Mouse (Mus musculus) testis, adult 2 months (tissue): ENCODE data around the gene Kat2b. TPM values are rescaled to one million over a fixed set of nuclear protein-coding genes. Genes with fewer than 3 reads are reported as not detected.

Source experiments
- H3K27ac ChIP-seq: fragments of 200-500 bp; 2 replicates; pipeline ENCODE4 v1.5.1; 2012; ENCODE audit warnings: low read depth, low read length; ENCODE audit not compliant: control insufficient read depth, insufficient read depth
- H3K27me3 ChIP-seq: fragments of 200-500 bp; 2 replicates; pipeline ENCODE4 v1.6.1; 2012; ENCODE audit warnings: mild to moderate bottlenecking, low read length, moderate library complexity; ENCODE audit not compliant: control insufficient read depth, insufficient read depth
- H3K36me3 ChIP-seq: fragments of 200-500 bp; 2 replicates; pipeline ENCODE4 v1.6.1; 2012; ENCODE audit warnings: mild to moderate bottlenecking, low read length; ENCODE audit not compliant: control insufficient read depth, insufficient read depth
- H3K4me1 ChIP-seq: fragments of 200-500 bp; 2 replicates; pipeline ENCODE4 v1.6.1; 2012; ENCODE audit warnings: low read length; ENCODE audit not compliant: control insufficient read depth, insufficient read depth
- H3K4me3 ChIP-seq: fragments of 200-500 bp; 2 replicates; pipeline ENCODE4 v1.5.1; 2012; ENCODE audit warnings: low read depth, mild to moderate bottlenecking, low read length, moderate library complexity, mixed read lengths; ENCODE audit not compliant: control insufficient read depth
- CTCF ChIP-seq: fragments of 200-500 bp; IDR thresholded peaks from 2 replicates; pipeline ENCODE4 v1.5.1; 2012; ENCODE audit warnings: low read depth, mild to moderate bottlenecking, inconsistent platforms, low read length, moderate library complexity; ENCODE audit not compliant: control insufficient read depth, insufficient read depth, insufficient replicate concordance
- POLR2A ChIP-seq: fragments of 200-500 bp; IDR thresholded peaks from 2 replicates; pipeline ENCODE4 v1.6.1; 2012; ENCODE audit warnings: low read depth, mild to moderate bottlenecking, inconsistent platforms, low read length, moderate library complexity; ENCODE audit not compliant: control insufficient read depth
- polyA plus RNA-seq: library from polyadenylated mRNA; depleted of rRNA; stranded (reverse); fragments of >200 nt; gene quantifications from 2 replicates; pipeline ENCODE4 v1.2.3, GENCODE M21; 2012

Kat2b gene
- polyA plus RNA-seq, 1 experiment: 14.6 TPM

GRCm38 (mm10) chr17:53542536-53542935 lies 24.1 kb upstream of the Kat2b start:
- Histone ChIP-seq H3K36me3 (no peaks in the 10 kb centered on the region), H3K4me1 (peaks cover 4% of the 10 kb centered on the region), H3K27ac (no peak overlapping the region), H3K4me3 (no peak overlapping the region), H3K27me3 (no peaks in the 10 kb centered on the region)
- TF ChIP-seq CTCF: no peak
- no peak for TF ChIP-seq POLR2A

DNA sequence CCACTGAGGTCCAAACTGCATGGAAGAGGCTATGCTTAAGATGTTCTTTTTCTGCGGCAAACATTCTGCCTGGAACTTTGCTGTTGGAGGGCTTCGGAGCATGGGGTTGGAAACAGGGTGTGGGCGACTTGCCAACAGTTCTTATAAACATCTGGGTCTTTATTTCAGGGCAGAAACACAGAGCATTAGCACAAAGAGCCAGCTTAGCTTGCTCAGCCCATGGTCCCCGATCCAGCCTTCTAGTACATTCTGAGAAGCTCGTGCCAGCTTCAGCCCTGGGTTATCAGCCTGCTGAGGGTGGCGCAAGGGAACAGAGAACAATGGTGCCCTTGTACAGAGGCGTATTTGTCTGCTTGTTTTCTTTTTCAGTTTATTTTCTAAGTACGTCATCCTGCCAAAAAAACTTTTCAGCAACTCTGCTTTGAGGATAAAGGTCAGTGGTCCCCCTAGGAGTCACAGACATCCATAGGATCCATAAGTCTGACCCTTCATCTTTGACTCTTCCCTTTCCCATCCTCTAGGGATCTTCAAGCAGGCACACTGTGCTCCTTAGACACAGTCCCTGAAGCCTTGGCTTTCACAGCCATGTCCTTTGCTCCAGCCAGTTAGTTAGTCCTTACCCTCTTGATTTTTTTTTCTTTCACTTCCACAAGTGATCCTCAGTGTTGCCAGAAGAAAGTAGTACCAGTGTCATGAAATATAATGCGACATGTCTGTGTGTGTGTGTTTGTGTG lies 22.9 kb upstream of the Kat2b start:
- Histone ChIP-seq H3K4me1 (peaks cover 4% of the 10 kb centered on the region), H3K27ac (peak overlapping the region; percentile 73)
- TF ChIP-seq POLR2A (0 out of 2 replicates have a peak, but pooled peaks have one; percentile 43), CTCF (no peak)

GRCm38 (mm10) chr17:53551306-53552299 lies 15.1 kb upstream of the Kat2b start:
- H3K27me3 ChIP-seq: no peaks in the 10 kb centered on the region
- H3K4me1 ChIP-seq: no peaks in the 10 kb centered on the region
- no peak for TF ChIP-seq POLR2A
- no peak for TF ChIP-seq CTCF
- H3K27ac ChIP-seq: no peak overlapping the region
- H3K36me3 ChIP-seq: no peaks in the 10 kb centered on the region
- H3K4me3 ChIP-seq: no peak overlapping the region

More for the DNA sequence above, 22.9 kb upstream of the Kat2b start:
- no peaks in the 10 kb centered on the region for H3K36me3 ChIP-seq
- H3K27me3 ChIP-seq: no peaks in the 10 kb centered on the region
- no peak overlapping the region for H3K4me3 ChIP-seq

GRCm38 (mm10) chr17:53554088-53554487 lies 12.6 kb upstream of the Kat2b start:
- Histone ChIP-seq H3K27ac (no peak overlapping the region), H3K4me3 (no peak overlapping the region), H3K36me3 (no peaks in the 10 kb centered on the region), H3K4me1 (no peaks in the 10 kb centered on the region), H3K27me3 (no peaks in the 10 kb centered on the region)
- no peak for TF ChIP-seq POLR2A
- peak; percentile 45; the same call in 1 of the 2 replicates for TF ChIP-seq CTCF

DNA sequence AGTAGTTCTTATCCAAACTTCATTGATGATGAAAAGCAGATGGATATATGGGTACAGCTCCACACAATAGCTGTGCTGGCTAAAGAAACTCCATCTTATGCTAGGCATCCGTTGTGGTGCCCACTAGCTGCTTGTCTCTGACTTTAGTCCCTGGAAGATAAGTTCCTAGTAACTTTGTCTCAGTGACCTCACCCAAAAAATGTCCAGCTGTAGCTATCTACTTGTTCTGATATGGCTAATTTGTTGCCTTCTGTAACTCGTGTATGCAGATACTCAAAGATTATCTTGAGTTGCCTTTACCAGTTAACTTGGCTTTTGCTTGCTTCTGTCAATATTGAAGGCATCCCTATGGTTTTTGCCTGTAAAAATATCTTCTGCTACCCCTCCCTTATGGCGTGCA lies 11.8 kb upstream of the Kat2b start:
- Histone ChIP-seq H3K4me1 (no peaks in the 10 kb centered on the region), H3K27me3 (no peaks in the 10 kb centered on the region), H3K27ac (no peak overlapping the region), H3K36me3 (no peaks in the 10 kb centered on the region), H3K4me3 (no peak overlapping the region)
- no peak for TF ChIP-seq CTCF
- TF ChIP-seq POLR2A: no peak

DNA sequence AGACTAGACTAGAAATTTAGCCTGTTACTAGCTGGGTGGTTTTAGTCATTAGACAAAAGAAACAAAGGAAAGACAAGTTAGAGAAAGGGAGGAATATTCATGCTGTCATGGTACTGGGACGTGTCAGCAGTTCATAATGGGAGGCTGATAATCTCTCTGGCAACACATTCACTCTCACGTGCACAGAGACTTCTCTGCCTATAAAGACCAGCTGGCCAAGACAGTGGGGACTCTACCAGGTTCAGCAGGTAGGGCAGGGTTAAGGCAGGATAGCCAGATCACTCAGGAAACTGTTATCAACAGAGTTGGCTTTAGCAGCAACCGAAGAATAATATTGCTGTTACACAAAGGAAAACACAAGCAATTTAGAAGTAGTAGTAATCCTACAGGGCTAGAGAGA lies 9.2 kb upstream of the Kat2b start:
- no peaks in the 10 kb centered on the region for H3K36me3 ChIP-seq

GRCm38 (mm10) chr17:53559646-53560045 lies 7.0 kb upstream of the Kat2b start:
- no peak for TF ChIP-seq POLR2A
- no peak for TF ChIP-seq CTCF
- H3K27ac ChIP-seq: no peak overlapping the region
- H3K27me3 ChIP-seq: no peaks in the 10 kb centered on the region
- H3K4me1 ChIP-seq: no peaks in the 10 kb centered on the region
- no peak overlapping the region for H3K4me3 ChIP-seq
- no peaks in the 10 kb centered on the region for H3K36me3 ChIP-seq

More for the DNA sequence above, 9.2 kb upstream of the Kat2b start:
- Histone ChIP-seq H3K4me3 (no peak overlapping the region), H3K27ac (no peak overlapping the region), H3K4me1 (no peaks in the 10 kb centered on the region), H3K27me3 (no peaks in the 10 kb centered on the region)
- TF ChIP-seq POLR2A (no peak), CTCF (no peak)
